Mouse (Mus musculus) left cerebral cortex, adult 11 months (tissue): ENCODE measurements around the gene Uhrf1bp1l.

Experiments used
- DNase-seq: peaks from one replicate; pipeline ENCODE4 v3.0.0; 2022; ENCODE audit warnings: low spot score

The Uhrf1bp1l gene

DNA sequence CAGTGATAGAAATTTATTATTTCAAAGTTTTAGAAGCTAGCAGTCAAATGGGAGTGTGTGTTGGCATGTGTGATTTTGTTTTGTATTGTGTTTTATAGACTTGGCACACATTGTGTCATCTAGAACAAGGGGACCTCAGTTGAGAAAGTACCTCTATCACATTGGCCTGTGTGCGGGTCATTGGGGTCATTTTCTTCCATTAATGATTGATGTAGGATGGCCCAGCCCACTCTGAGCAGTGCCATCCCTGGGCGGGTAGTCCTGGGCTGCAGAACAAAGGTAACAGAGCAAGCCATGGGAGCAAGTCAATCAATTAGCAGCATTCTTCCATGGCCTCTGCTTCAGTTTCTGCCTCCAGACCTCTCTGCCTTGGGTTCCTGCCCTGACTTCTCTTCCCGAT is 94.0 kb downstream of the Uhrf1bp1l start:
- no peak for DNase-seq

DNA sequence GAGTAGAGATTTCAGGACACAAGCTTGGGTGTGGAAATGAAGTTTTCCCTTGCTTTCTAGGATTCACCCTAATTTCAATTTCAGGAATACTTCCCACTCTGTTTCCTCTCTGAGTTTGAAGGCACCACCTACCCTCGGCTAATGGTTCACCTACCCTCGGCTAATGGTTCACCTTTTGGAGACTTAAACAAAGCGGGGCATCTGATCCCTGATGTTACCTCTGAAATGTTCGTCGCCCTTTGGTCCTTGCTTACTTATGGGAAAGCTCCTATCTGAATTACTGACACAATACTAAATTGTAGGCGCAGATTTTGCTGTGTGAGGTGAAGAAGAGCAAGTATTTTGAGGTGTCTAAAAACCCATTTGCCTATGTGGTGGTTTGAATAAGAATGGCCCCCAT is 106.2 kb downstream of the Uhrf1bp1l start:
- no peak for DNase-seq

DNA sequence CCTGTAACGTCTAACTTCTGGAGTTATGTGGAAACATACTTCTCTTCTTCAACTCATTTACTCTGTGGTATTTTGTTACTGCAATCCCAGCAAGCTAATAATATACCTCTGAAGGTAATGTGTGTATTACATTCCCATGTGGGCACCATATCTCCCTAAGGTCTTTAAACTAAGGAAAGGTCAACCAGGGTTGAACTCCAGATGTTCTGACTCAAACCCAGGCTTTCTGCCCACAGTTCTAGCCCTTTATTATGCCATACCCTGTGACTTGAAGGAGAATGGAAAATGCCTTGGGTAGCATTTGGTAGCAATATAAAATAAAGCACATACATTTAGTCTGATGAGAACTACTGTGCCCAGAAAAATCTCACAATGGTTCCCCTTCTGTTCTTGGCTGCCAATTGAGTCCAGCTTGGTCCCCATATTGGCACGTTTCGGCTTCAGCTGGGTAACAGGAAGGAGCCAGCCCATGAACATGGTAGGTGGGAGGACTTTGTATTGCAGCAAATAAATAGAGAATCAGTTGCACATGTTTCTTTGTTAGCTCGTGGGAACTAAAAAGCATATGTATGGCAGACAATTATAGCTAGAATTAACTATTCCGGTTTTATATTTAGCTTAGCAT is 110.6 kb downstream of the Uhrf1bp1l start:
- DNase-seq = no peak

DNA sequence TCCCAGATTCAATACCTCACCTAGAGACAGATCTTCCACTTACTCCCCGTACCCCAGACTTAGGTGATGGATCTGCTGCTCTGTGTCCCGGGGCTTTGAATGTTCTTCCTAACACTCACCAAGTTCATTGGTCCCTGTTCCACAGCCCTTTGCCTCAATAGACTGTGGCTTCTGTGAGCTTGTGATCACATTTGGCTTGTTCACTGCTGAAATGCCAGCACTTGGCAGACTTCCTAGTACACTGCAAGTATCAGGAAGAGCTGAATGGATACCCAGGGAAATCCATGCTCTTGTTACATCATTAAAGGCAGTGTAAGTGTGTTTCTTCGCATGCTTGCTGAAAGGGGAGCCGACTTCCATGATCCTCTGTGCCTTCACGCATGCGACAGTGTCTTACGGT is 111.5 kb downstream of the Uhrf1bp1l start:
- no peak for DNase-seq

DNA sequence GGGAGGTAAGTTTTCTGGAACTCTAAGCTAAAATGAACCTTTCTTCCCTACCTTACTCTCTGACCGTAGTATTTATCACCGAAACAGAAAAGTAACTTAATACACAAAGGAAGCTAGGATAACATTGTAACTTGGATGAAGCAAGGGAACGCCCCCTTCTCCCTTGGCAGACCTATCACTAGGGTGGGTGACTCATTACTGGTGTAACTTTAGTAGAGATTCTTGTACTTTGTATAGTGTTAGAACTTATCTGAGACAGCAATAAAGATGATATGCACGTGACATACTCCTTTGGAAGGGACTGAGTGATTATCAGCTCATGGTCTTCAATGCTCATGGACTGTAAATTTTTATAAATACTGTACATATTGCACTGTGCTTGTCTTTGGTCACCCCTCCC is 123.4 kb downstream of the Uhrf1bp1l start:
- DNase-seq = no peak

DNA sequence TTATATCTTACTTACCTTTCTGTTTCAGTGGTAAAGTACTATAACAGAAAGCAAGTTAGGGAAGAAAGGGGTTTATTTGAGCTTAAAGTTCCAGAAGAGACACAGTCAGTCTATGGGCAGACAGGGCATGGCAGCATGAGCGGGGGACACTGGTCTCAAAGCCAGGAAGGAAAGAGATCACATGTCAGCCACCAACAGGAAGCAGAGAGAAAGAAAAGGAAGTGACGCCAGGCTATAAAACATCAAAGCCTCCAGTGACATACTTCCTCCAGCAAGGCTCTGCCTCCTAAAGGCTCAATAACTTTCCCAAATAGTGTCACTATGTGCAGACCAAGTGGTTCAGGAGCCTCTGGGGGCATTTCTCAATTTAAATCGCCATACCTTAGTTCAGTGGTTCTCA is 124.0 kb downstream of the Uhrf1bp1l start:
- DNase-seq = no peak
